Mouse (Mus musculus): ENCODE data around the gene Mia.
A peak's percentile ranks its signal among the peaks of the same experiment; 100 is the strongest.

The Mia gene

GRCm38 (mm10) chr7:27184964-27185363 is 4.0 kb upstream of the Mia start:
- DNase-seq: no peak

DNA sequence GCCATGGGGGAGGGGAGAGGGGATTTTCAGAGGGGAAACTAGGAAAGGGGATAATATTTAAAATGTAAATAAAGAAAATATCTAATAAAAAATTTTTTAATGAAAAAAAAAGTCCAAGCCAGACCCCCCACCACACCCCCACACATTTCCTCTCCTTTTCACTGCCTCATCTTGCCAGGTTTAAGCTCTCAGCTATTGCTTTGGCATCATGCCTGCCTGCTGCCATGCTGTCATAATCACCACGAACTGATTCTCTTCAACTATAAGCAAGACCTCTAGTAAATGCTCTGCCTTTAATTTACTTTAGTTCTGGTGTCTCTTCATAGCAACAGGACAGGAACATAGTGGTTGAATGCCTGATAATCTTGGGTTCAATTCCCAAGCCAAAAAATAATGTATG is 1.5 kb upstream of the Mia start:
- DNase-seq: no peak

DNA sequence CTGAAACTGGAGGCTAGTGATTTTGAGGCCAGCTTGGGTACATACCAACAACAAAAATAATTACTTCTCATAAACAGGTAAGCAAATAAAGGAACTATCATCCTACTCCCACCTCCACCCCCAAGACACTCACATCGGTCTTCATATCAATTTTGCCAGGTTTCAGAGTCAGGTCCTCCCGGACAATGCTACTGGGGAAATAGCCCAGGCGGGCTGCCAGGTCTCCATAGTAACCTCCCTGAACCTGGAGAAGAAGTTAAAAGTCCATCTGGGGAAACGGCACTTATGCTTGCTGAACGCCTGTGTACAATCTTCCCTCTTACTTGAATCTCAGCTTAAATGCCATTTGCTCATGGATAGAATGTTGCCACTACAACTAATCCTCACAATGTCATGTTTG is 921 bp downstream of the Mia start:
- DNase-seq: peak; percentile 95

DNA sequence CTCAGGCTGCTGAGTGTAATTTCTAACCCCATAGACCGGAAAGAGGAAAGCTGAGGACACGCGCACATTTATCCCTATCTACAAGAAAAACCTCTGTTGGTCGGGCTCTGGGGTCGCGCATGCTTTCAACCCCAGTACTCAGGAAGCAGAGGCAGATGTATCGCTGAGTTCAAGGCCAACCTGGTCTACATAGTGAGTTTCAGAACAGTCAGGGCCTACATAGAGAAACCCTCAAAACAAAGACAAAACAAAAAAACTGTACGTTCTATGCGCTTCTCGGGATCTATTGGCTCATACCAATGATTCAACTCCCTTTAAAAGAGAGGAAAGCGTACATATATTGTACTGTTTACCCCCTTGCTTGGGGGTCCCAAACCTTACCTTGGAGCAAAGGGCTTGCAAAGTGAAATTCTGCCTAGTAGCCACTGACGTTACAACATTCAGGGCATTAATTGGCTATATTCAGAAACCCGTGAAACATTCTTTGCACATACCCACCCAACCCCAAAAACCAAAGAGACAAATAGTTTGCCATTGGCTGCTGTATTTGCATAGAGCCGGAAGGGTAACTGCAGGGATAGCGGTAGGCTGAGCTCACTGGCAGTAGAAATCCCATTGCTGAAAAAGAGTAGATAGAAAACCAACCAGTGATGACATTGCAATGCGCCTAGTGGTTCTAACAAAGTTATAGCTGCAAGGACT is 1.6 kb downstream of the Mia start:
- no peak for DNase-seq

GRCm38 (mm10) chr7:27178324-27179216 is 2.4 kb downstream of the Mia start, which contains the start of gene Rab4b:
Gene Rab4b (minus strand): TSS chr7:27178896.
- peak; percentile 100 for DNase-seq

DNA sequence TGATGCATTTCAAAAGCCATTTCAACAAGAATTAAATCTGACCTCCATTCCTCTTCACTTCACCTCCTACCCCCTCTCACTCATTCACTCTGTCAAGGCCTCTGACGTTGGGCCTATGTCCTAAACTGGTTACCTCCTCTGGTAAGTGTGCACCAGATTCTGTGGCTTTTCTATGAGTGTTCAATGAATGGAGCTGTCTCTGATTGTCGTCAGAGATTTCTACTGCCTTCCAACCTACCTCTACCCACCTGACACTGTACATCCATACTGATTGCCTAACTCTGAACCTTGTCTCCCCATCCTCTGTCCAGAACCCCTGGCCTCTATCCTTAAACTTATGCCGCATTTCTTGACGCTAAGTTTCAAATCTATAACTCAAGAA is 3.0 kb downstream of the Mia start:
- no peak for DNase-seq

DNA sequence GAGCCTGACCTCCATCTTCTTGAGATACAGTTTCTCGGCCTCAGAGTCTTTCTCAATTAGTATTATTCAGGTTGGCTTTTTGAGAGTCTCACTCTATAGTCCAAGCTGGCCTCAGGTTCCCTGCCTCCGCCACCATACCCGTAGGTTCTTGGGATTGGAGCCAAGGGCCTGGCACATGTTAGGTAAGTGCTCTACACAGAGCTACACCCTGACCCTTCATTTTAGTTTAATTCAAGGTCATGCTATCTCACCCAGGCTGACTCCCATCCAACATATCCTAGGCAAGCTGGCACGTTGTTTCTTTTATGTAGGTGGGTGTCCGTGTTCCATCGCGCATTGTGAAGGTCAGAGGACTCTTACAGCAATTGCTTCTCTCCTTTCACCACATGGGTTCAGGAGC is 6.1 kb downstream of the Mia start:
- DNase-seq: no peak

GRCm38 (mm10) chr7:27174496-27174895 is 6.5 kb downstream of the Mia start:
- DNase-seq: no peak

DNA sequence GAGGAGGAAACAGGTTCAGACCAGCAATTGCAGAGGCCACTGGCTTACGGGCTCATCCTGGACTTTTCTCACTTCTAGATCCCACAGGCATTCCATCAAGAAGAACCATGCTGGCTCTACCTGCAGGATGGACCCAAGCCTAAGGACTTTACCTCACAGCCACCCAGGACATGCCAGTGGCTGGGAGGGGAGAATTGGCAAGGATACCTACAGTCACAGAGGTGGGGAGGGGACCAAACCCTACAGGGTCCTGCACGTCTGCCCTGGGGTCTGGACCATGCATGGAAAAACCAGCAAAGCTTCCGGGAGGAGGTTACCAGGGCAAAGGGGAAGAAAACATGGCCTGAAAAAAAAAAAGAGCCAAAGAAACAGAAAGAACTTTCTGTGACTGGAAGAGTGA is 10.0 kb downstream of the Mia start:
- DNase-seq: no peak

DNA sequence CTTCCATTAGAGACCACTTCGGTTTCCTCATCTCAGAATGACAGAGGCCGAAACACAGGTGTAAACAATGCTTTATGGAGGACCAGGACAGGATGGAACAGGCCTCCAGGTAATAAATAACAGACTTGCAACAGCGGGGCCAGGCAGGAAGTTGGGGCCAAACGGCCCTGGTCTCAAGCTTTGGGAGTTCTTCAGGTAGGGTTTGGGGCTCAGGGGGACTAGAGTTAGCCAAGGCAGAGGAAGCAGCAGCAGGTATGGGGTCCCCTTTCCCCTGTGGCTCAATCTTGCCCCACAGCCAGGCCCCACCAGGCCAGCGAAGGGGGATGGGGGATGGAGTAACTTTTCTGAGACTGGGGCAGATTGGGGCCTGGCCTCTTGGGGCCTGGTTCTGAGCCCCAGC is 12.6 kb downstream of the Mia start:
- DNase-seq: peak; percentile 60

- DNase-seq: no peak
These were observed 13.4 kb downstream of the Mia start for GRCm38 (mm10) chr7:27167475-27168094.

GRCm38 (mm10) chr7:27166614-27167474 is 14.1 kb downstream of the Mia start, which contains the start of gene Egln2:
Gene Egln2 (minus strand): TSS chr7:27166802.
- DNase-seq: peak; percentile 98

DNA sequence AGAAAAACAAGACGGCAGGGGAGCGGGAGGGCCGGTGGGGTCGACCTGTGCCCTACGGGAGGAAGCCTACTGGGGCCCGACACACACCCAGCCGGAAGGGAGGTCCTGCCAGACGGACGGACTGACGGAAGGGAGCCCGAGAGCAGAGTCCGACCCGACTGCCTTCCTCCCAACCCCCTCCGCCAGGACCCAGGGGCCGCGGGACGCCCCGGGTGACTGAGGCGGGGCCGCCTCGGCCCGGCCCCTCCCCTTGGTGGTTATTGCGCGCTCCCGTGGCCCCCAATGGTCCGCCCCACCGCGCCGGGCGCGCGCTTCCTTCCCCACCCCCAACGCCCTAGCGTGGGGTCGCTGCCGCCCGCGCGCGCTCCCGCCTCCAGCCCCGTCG is 14.7 kb downstream of the Mia start:
- peak; percentile 94 for DNase-seq

DNA sequence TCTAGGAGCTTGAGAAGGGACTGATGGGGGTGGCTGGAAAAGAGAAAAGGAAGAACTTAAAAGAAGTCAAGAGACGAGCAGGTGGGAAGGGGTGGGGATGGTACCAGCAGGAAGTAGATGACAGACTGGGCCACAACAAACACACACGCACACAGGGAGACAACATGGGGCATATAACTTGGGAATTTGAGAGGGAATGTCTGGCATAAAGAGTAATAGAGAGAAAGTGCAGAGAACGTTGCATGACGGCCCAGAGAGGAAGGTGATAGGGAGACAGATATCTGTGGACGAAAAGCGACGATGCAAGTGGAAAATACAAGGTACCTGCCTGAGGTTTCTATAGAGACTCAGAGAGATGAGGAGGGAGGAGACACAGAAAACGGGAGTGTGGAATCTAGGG is 15.3 kb downstream of the Mia start:
- no peak for DNase-seq

DNA sequence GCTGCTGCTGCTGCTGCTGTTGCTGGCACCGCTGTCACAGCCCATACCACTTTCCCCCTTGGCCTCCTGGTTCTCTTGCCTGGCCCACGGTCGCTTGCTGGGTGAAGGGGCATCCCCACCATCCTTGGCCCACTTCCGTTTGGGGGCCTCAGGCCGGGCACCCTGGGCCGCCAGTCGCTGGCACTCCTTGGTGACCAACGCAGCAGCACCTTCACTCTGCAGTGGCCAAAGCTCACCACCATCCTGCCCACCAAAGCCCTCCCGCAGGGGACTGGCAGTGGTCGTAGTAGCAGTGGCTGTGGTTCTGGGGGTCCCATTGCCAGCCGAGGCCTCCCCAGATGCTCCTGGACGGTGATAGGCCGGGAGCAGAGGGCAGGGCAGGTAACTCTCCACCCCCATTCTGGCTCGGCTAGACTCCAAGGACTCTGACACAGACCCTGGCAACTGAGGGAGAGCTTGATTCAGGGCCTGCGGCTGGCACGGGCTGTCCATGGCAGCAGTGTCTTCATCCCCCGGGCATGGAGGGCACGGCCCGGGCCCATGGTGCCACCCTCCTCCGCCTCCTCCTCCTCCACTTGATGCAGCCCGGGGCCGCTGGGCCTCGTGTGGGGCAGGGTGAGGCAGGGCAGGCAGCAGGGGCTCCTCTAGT is 15.8 kb downstream of the Mia start:
- DNase-seq: peak; percentile 66

- peak; percentile 49 for DNase-seq
These were observed 16.6 kb downstream of the Mia start for GRCm38 (mm10) chr7:27164112-27164947.

GRCm38 (mm10) chr7:27163450-27163805 is 17.5 kb downstream of the Mia start:
- peak; percentile 18 for DNase-seq

DNA sequence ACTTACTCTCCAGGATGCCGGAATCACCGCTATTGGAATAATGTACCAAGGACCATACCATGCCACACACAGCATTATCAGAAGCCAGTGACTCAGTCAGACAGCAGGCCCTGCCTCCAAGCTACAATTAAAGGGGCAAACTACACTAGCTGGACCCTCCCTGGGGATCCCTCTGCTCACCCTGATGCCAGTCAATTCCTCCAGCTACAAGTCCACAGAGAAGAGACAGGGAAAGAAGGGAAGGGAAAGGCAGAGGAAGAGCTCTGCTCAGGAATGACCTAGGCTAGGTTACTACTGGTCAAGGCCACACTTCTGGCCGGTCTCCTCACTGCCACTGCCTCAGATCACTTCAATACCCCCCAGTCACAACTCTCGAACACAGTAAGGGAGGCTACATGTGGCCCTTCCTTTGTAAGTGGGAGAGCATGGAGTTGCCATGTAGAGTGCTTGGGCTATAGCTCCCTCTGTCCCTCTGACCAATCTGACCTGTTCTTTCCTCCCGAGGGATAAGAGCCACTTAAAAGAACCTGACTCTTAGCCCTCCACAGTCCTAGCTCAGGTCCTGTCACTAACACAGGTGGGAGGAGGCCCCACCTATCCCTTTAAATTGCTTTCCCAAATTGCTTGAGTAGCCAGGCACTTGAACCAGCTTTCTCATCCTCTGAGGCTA is 18.0 kb downstream of the Mia start:
- peak; percentile 4 for DNase-seq

GRCm38 (mm10) chr7:27161744-27162143 is 19.2 kb downstream of the Mia start:
- DNase-seq: peak; percentile 44

DNA sequence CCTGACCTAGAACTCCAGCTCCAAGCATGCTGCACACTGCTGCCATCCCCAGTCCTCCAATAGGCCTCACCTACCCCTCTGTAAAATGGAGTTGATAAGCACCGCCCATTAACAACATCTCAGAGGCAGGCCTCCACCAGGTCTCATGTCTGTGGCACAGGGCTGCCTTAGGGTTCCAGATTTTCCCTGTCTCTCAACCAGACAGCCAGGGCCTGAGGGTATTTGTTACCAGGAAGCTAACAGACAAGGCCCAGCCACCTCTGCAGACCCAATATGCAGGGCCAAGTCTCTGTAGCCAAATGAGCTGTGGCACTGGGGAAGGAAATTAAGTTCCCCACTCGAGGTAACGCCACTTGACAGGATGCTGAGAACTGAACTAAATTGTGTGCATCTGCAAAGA is 20.0 kb downstream of the Mia start:
- DNase-seq: no peak

GRCm38 (mm10) chr7:27159882-27160281 is 21.1 kb downstream of the Mia start:
- DNase-seq: peak; percentile 94
